Mouse (Mus musculus): ENCODE results near the gene Klhl10. TPM values are rescaled to one million over a fixed set of nuclear protein-coding genes. Genes with fewer than 3 reads are reported as not detected.

Gene Klhl10
- total and polyA plus RNA-seq, 2 experiments from 2014 or later, result 0.34 TPM; not detected in 1

GRCm38 (mm10) chr11:100501321-100501720 is 59.6 kb downstream of the Klhl10 start:
- 33% methylated on average over 6 of the region's 6 CpGs for WGBS
- H3K9me3 ChIP-seq (replicated peaks; ENCODE audit: control insufficient read depth, low read length), result no peaks in the 10 kb centered on the region
- H3K4me2 ChIP-seq (ENCODE audit: low read depth, low read length), result no peak overlapping the region
- H3K9ac ChIP-seq (replicated peaks; ENCODE audit: low read depth, low read length), result no peak overlapping the region
- TF ChIP-seq EP300 (IDR thresholded peaks at IDR 0.05; ENCODE audit: low read depth), result no peak
- TF ChIP-seq CTCF (IDR thresholded peaks at IDR 0.05; ENCODE audit: low read depth), result no peak
- ATAC-seq (ENCODE audit: insufficient read depth, low read depth), result no peak
- H3K4me1 ChIP-seq (ENCODE audit: control insufficient read depth, insufficient read depth), result no peaks in the 10 kb centered on the region
- no peaks in the 10 kb centered on the region for H3K27me3 ChIP-seq (ENCODE audit: control insufficient read depth, insufficient read depth, low read length)
- DNase-seq (ENCODE audit: low spot score), result no peak
- peaks cover 83% of the 10 kb centered on the region for H3K36me3 ChIP-seq (replicated peaks; ENCODE audit: control insufficient read depth, insufficient read depth, low read length)
- H3K27ac ChIP-seq (ENCODE audit: low read depth), result no peak overlapping the region
- no peak overlapping the region for H3K4me3 ChIP-seq (ENCODE audit: low read depth, low read length)

- Histone ChIP-seq H3K36me3 (replicated peaks; ENCODE audit: control insufficient read depth, insufficient read depth, low read length) (peaks cover 73% of the 10 kb centered on the region), H3K4me3 (ENCODE audit: low read depth, low read length) (no peak overlapping the region), H3K9ac (replicated peaks; ENCODE audit: low read depth, low read length) (no peak overlapping the region), H3K4me2 (ENCODE audit: low read depth, low read length) (no peak overlapping the region), H3K4me1 (ENCODE audit: control insufficient read depth, insufficient read depth) (no peaks in the 10 kb centered on the region), H3K27me3 (ENCODE audit: control insufficient read depth, insufficient read depth, low read length) (no peaks in the 10 kb centered on the region), H3K9me3 (replicated peaks; ENCODE audit: control insufficient read depth, low read length) (no peaks in the 10 kb centered on the region), H3K27ac (ENCODE audit: low read depth) (no peak overlapping the region)
- ATAC-seq (ENCODE audit: insufficient read depth, low read depth), result no peak
- TF ChIP-seq EP300 (IDR thresholded peaks at IDR 0.05; ENCODE audit: low read depth) (no peak), CTCF (IDR thresholded peaks at IDR 0.05; ENCODE audit: low read depth) (no peak)
- no peak for DNase-seq (ENCODE audit: low spot score)
- 94% methylated on average over 12 of the region's 12 CpGs for WGBS
Measured at GRCm38 (mm10) chr11:100504990-100505660, 63.4 kb downstream of the Klhl10 start.

GRCm38 (mm10) chr11:100505997-100506396 is 64.3 kb downstream of the Klhl10 start:
- no peak for ATAC-seq (ENCODE audit: insufficient read depth, low read depth)

More at GRCm38 (mm10) chr11:100505997-100506396, 64.3 kb downstream of the Klhl10 start:
- TF ChIP-seq CTCF (IDR thresholded peaks at IDR 0.05; ENCODE audit: low read depth), result no peak
- no peak for TF ChIP-seq EP300 (IDR thresholded peaks at IDR 0.05; ENCODE audit: low read depth)
- peaks cover 76% of the 10 kb centered on the region for H3K36me3 ChIP-seq (replicated peaks; ENCODE audit: control insufficient read depth, insufficient read depth, low read length)
- H3K27me3 ChIP-seq (ENCODE audit: control insufficient read depth, insufficient read depth, low read length), result no peaks in the 10 kb centered on the region
- H3K9ac ChIP-seq (replicated peaks; ENCODE audit: low read depth, low read length), result no peak overlapping the region
- no peak overlapping the region for H3K27ac ChIP-seq (ENCODE audit: low read depth)
- DNase-seq (ENCODE audit: low spot score), result no peak
- H3K9me3 ChIP-seq (replicated peaks; ENCODE audit: control insufficient read depth, low read length), result no peaks in the 10 kb centered on the region
- no peak overlapping the region for H3K4me3 ChIP-seq (ENCODE audit: low read depth, low read length)
- H3K4me1 ChIP-seq (ENCODE audit: control insufficient read depth, insufficient read depth), result no peaks in the 10 kb centered on the region
- 95% methylated on average over 8 of the region's 8 CpGs for WGBS
- H3K4me2 ChIP-seq (ENCODE audit: low read depth, low read length), result no peak overlapping the region

Small RNA genes within 50 kb of the gene (microRNA-seq; reads per million reads assigned to microRNA genes)
- gene Gm27374, result not detected
- gene Mir7116, result 0.71 reads per million

Other genes starting within 250 kb of the Klhl10 start
- not detected in 2 replicates for gene Krt9, start 248.7 kb upstream of the Klhl10 start, total RNA-seq (2014; rRNA removed; ENCODE audit: low replicate concordance)
- not detected in 2 replicates for gene Krt9, start 248.7 kb upstream of the Klhl10 start, polyA plus RNA-seq (2015; fragmentation: Nextera tagmentation; extraction: Ambion mirVana)
- 2.3 and 3.1 TPM in 2 replicates for gene Krt14, start 234.4 kb upstream of the Klhl10 start, total RNA-seq (2014; rRNA removed; ENCODE audit: low replicate concordance)
- gene Krt14, start 234.4 kb upstream of the Klhl10 start, polyA plus RNA-seq (2015; fragmentation: Nextera tagmentation; extraction: Ambion mirVana), result 2.8 and 3.0 TPM in 2 replicates
- gene Krt16, start 193.0 kb upstream of the Klhl10 start, total RNA-seq (2014; rRNA removed; ENCODE audit: low replicate concordance), result not detected in 2 replicates
- gene Krt16, start 193.0 kb upstream of the Klhl10 start, polyA plus RNA-seq (2015; fragmentation: Nextera tagmentation; extraction: Ambion mirVana), result not detected in 2 replicates
- gene Krt17, start 180.9 kb upstream of the Klhl10 start, total RNA-seq (2014; rRNA removed; ENCODE audit: low replicate concordance), result 2.2 TPM in 1 of 2 replicates, not detected in the other
- 0.14 and 0.32 TPM in 2 replicates for gene Krt17, start 180.9 kb upstream of the Klhl10 start, polyA plus RNA-seq (2015; fragmentation: Nextera tagmentation; extraction: Ambion mirVana)
- gene Krt42, start 172.0 kb upstream of the Klhl10 start, total RNA-seq (2014; rRNA removed; ENCODE audit: low replicate concordance), result not detected in 2 replicates
- not detected in 2 replicates for gene Krt42, start 172.0 kb upstream of the Klhl10 start, polyA plus RNA-seq (2015; fragmentation: Nextera tagmentation; extraction: Ambion mirVana)
- 64.1 and 105 TPM in 2 replicates for gene Eif1, start 122.0 kb upstream of the Klhl10 start, total RNA-seq (2014; rRNA removed; ENCODE audit: low replicate concordance)
- 1,927 and 2,123 TPM in 2 replicates for gene Eif1, start 122.0 kb upstream of the Klhl10 start, polyA plus RNA-seq (2015; fragmentation: Nextera tagmentation; extraction: Ambion mirVana)
- gene Gast, start 107.5 kb upstream of the Klhl10 start, total RNA-seq (2014; rRNA removed; ENCODE audit: low replicate concordance), result not detected in 2 replicates
- gene Gast, start 107.5 kb upstream of the Klhl10 start, polyA plus RNA-seq (2015; fragmentation: Nextera tagmentation; extraction: Ambion mirVana), result not detected in 2 replicates
- 3.5 and 5.7 TPM in 2 replicates for gene Hap1, start 85.8 kb upstream of the Klhl10 start, total RNA-seq (2014; rRNA removed; ENCODE audit: low replicate concordance)
- 2.0 TPM in 2 replicates for gene Hap1, start 85.8 kb upstream of the Klhl10 start, polyA plus RNA-seq (2015; fragmentation: Nextera tagmentation; extraction: Ambion mirVana)
- gene Jup, start 44.2 kb upstream of the Klhl10 start, total RNA-seq (2014; rRNA removed; ENCODE audit: low replicate concordance), result 319 and 341 TPM in 2 replicates
- 135 and 142 TPM in 2 replicates for gene Jup, start 44.2 kb upstream of the Klhl10 start, polyA plus RNA-seq (2015; fragmentation: Nextera tagmentation; extraction: Ambion mirVana)
- 58.0 and 66.1 TPM in 2 replicates for gene P3h4, start 27.1 kb upstream of the Klhl10 start, total RNA-seq (2014; rRNA removed; ENCODE audit: low replicate concordance)
- gene P3h4, start 27.1 kb upstream of the Klhl10 start, polyA plus RNA-seq (2015; fragmentation: Nextera tagmentation; extraction: Ambion mirVana), result 39.3 and 42.9 TPM in 2 replicates
- 106 and 114 TPM in 2 replicates for gene Fkbp10, start 26.2 kb upstream of the Klhl10 start, total RNA-seq (2014; rRNA removed; ENCODE audit: low replicate concordance)
- 93.0 and 95.9 TPM in 2 replicates for gene Fkbp10, start 26.2 kb upstream of the Klhl10 start, polyA plus RNA-seq (2015; fragmentation: Nextera tagmentation; extraction: Ambion mirVana)
- 54.4 and 68.3 TPM in 2 replicates for gene Nt5c3b, start 109 bp upstream of the Klhl10 start, total RNA-seq (2014; rRNA removed; ENCODE audit: low replicate concordance)
- 84.7 and 85.0 TPM in 2 replicates for gene Nt5c3b, start 109 bp upstream of the Klhl10 start, polyA plus RNA-seq (2015; fragmentation: Nextera tagmentation; extraction: Ambion mirVana)
- gene Klhl11, start 30.8 kb downstream of the Klhl10 start, total RNA-seq (2014; rRNA removed; ENCODE audit: low replicate concordance), result 10.3 and 16.6 TPM in 2 replicates
- 4.6 and 5.3 TPM in 2 replicates for gene Klhl11, start 30.8 kb downstream of the Klhl10 start, polyA plus RNA-seq (2015; fragmentation: Nextera tagmentation; extraction: Ambion mirVana)
- gene Acly, start 86.1 kb downstream of the Klhl10 start, total RNA-seq (2014; rRNA removed; ENCODE audit: low replicate concordance), result 68.4 and 75.6 TPM in 2 replicates
- gene Acly, start 86.1 kb downstream of the Klhl10 start, polyA plus RNA-seq (2015; fragmentation: Nextera tagmentation; extraction: Ambion mirVana), result 32.3 and 35.5 TPM in 2 replicates
- gene Ttc25, start 103.7 kb downstream of the Klhl10 start, total RNA-seq (2014; rRNA removed; ENCODE audit: low replicate concordance), result 0.23 and 0.39 TPM in 2 replicates
- gene Ttc25, start 103.7 kb downstream of the Klhl10 start, polyA plus RNA-seq (2015; fragmentation: Nextera tagmentation; extraction: Ambion mirVana), result 0.37 TPM in 2 replicates
- gene Cnp, start 133.0 kb downstream of the Klhl10 start, total RNA-seq (2014; rRNA removed; ENCODE audit: low replicate concordance), result 10.8 and 28.3 TPM in 2 replicates
- gene Cnp, start 133.0 kb downstream of the Klhl10 start, polyA plus RNA-seq (2015; fragmentation: Nextera tagmentation; extraction: Ambion mirVana), result 11.5 and 12.4 TPM in 2 replicates
- gene Nkiras2, start 177.3 kb downstream of the Klhl10 start, total RNA-seq (2014; rRNA removed; ENCODE audit: low replicate concordance), result 113 and 134 TPM in 2 replicates
- gene Nkiras2, start 177.3 kb downstream of the Klhl10 start, polyA plus RNA-seq (2015; fragmentation: Nextera tagmentation; extraction: Ambion mirVana), result 77.4 and 79.7 TPM in 2 replicates
- gene Dnajc7, start 178.3 kb downstream of the Klhl10 start, total RNA-seq (2014; rRNA removed; ENCODE audit: low replicate concordance), result 82.2 and 98.5 TPM in 2 replicates
- gene Dnajc7, start 178.3 kb downstream of the Klhl10 start, polyA plus RNA-seq (2015; fragmentation: Nextera tagmentation; extraction: Ambion mirVana), result 163 and 173 TPM in 2 replicates

Data from heart, postnatal 0 days (tissue).